Mouse (Mus musculus) limb, embryonic 14.5 days (tissue): ENCODE results near the gene Sgcd. TPM values are rescaled to one million over a fixed set of nuclear protein-coding genes. Genes with fewer than 3 reads are reported as not detected.

Source experiments
- ATAC-seq: fragments of 200-750 bp; cut with Nextera tagmentation; 2 replicates; pipeline ENCODE4 v1.8.0; 2017; ENCODE audit warnings: low read depth, moderate number of reproducible peaks, moderate TSS enrichment; ENCODE audit not compliant: low FRiP score
- DNase-seq: peaks from one replicate; pipeline ENCODE4 v3.0.0-alpha.2; 2015; ENCODE audit warnings: low spot score
- H3K27ac ChIP-seq: fragments of 300-500 bp; sonication (generic); replicated peaks from 2 replicates; pipeline ENCODE4 v1.5.1; 2014; ENCODE audit warnings: low read depth, mild to moderate bottlenecking, low read length, moderate library complexity, mixed read lengths
- H3K27me3 ChIP-seq: fragments of 300-500 bp; sonication (generic); 2 replicates; pipeline ENCODE4 v1.6.1; 2014; ENCODE audit warnings: low read length, mixed read lengths; ENCODE audit not compliant: control insufficient read depth, insufficient read depth
- H3K36me3 ChIP-seq: fragments of 300-500 bp; sonication (generic); 2 replicates; pipeline ENCODE4 v1.6.1; 2014; ENCODE audit warnings: mild to moderate bottlenecking, low read length, moderate library complexity, mixed read lengths; ENCODE audit not compliant: control insufficient read depth, insufficient read depth
- H3K4me1 ChIP-seq: fragments of 300-500 bp; sonication (generic); 2 replicates; pipeline ENCODE4 v1.6.1; 2014; ENCODE audit warnings: antibody characterized with exemption, low read length, mixed read lengths; ENCODE audit not compliant: control insufficient read depth, insufficient read depth
- H3K4me2 ChIP-seq: fragments of 300-500 bp; sonication (generic); replicated peaks from 2 replicates; pipeline ENCODE4 v1.6.1; 2014; ENCODE audit warnings: low read depth, mild to moderate bottlenecking, low read length, moderate library complexity; ENCODE audit not compliant: severe bottlenecking
- H3K4me3 ChIP-seq: fragments of 300-500 bp; sonication (generic); replicated peaks from 2 replicates; pipeline ENCODE4 v1.5.1; 2014; ENCODE audit warnings: low read length
- H3K9ac ChIP-seq: fragments of 300-500 bp; sonication (generic); 2 replicates; pipeline ENCODE4 v1.6.1; 2014; ENCODE audit warnings: mild to moderate bottlenecking, low read depth, low read length, moderate library complexity; ENCODE audit not compliant: severe bottlenecking
- H3K9me3 ChIP-seq: fragments of 300-500 bp; sonication (generic); 2 replicates; pipeline ENCODE4 v1.6.1; 2016; ENCODE audit warnings: low read length; ENCODE audit not compliant: control insufficient read depth
- POLR2A ChIP-seq: fragments of 200-500 bp; IDR thresholded peaks from 2 replicates; pipeline ENCODE4 v1.8.0; 2012; ENCODE audit warnings: inconsistent platforms, mild to moderate bottlenecking, moderate library complexity, borderline replicate concordance; ENCODE audit not compliant: insufficient read depth, insufficient read length; ENCODE audit errors: extremely low read depth
- WGBS: fragments of 180-500 bp; shearing (Covaris S2); extraction: QIAGEN DNeasy Blood & Tissue Kit; methylation state at CpG from one replicate; pipeline ENCODE4 v1.1.7; 2014; 5-methylcytosine and 5-hydroxymethylcytosine counted together
- polyA plus RNA-seq, 2 experiments: library from polyadenylated mRNA; depleted of rRNA in 1 of 2; stranded (reverse) in 1 of 2; unstranded in 1 of 2; fragments of >200 nt; fragmentation: Nextera tagmentation in 1 of 2; extraction: Ambion mirVana in 1 of 2; gene quantifications; 2 replicates each; pipeline versions ENCODE4 v1.2.1 to v1.2.3; 2012 to 2014

Sgcd gene
- polyA plus RNA-seq, 2 experiments, result 9.4 to 14.3 TPM

DNA sequence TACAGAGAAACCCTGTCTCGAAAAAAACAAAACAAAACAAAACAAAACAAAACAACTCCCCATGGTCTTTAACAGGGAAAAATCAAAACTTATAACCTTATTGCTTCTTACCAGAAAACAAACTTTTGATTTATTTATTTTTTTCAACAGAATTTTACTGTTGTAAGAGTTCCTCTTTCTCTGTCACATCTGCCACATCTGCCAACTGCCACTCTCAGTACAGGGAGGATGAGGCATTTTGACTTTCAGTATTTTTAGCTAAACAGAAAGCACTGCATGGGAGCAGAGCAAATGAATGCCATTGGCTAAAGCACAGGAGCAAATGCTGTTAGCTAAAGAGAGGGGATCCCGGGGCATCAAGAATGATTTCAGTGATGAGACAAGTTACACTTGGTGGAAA lies 528.6 kb downstream of the Sgcd start:
- Histone ChIP-seq H3K9me3 (no peaks in the 10 kb centered on the region), H3K4me1 (no peaks in the 10 kb centered on the region), H3K9ac (no peak overlapping the region), H3K4me3 (no peak overlapping the region), H3K36me3 (no peaks in the 10 kb centered on the region), H3K27me3 (no peaks in the 10 kb centered on the region), H3K27ac (no peak overlapping the region), H3K4me2 (no peak overlapping the region)
- no peak for TF ChIP-seq POLR2A
- WGBS, result 80% methylated on average over 2 of the region's 2 CpGs
- ATAC-seq, result no peak
- no peak for DNase-seq

DNA sequence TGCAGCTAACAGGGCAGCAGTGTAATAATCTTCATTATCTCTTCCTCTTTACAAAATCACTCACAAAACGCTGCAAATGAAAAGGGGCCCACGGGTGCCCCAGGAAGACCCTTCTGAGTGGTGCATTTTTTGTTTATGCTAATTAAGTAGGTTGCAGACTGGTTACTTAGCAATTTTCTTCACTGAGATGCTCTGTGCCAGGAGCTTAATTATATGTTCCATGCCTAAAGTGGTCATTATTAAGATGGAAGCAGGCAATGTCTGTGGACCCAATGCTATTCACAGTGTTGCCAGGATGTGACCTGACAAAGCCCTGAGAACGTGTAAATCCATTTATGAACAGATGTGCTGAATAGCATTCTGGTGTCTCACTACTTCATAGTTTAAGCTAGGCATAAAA lies 529.6 kb downstream of the Sgcd start:
- H3K36me3 ChIP-seq, result no peaks in the 10 kb centered on the region
- H3K9me3 ChIP-seq, result no peaks in the 10 kb centered on the region
- no peak overlapping the region for H3K4me2 ChIP-seq
- no peak overlapping the region for H3K4me3 ChIP-seq
- no peaks in the 10 kb centered on the region for H3K4me1 ChIP-seq
- no peaks in the 10 kb centered on the region for H3K27me3 ChIP-seq
- no peak overlapping the region for H3K27ac ChIP-seq
- 66% methylated on average over 3 of the region's 3 CpGs for WGBS
- TF ChIP-seq POLR2A, result no peak
- ATAC-seq (no peak), DNase-seq (no peak)
- H3K9ac ChIP-seq, result no peak overlapping the region

DNA sequence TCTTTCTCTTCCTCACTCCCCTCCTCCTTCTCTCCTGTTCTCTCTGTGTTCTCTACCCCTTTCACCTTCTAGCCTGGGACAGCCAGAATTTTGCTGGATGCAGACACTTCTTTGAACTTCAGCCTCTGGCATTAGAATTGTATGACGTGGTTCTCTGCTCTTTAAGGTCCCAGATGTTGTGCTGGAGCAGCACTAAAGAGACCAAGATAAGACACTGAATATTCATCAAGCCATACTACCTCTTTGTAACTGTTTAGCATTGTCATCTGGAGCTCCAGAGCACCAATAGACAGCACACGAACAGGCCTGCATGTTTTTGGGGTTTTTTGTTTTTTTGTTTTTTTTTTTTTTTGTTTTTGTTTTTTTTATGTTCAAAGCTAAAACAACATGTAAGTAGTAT lies 541.0 kb downstream of the Sgcd start:
- Histone ChIP-seq H3K4me3 (no peak overlapping the region), H3K27me3 (no peaks in the 10 kb centered on the region), H3K36me3 (no peaks in the 10 kb centered on the region), H3K4me1 (no peaks in the 10 kb centered on the region), H3K9ac (no peak overlapping the region), H3K27ac (no peak overlapping the region), H3K4me2 (no peak overlapping the region), H3K9me3 (no peaks in the 10 kb centered on the region)
- no peak for TF ChIP-seq POLR2A
- DNase-seq (no peak), ATAC-seq (no peak)
- WGBS, result 39% methylated on average over 2 of the region's 2 CpGs

GRCm38 (mm10) chr11:47446337-47446736 lies 542.4 kb downstream of the Sgcd start:
- 78% methylated on average over 3 of the region's 3 CpGs for WGBS
- ATAC-seq (no peak), DNase-seq (no peak)
- no peaks in the 10 kb centered on the region for H3K36me3 ChIP-seq
- no peak for TF ChIP-seq POLR2A
- H3K27ac ChIP-seq, result no peak overlapping the region
- H3K4me3 ChIP-seq, result no peak overlapping the region
- no peak overlapping the region for H3K9ac ChIP-seq
- no peaks in the 10 kb centered on the region for H3K4me1 ChIP-seq
- no peak overlapping the region for H3K4me2 ChIP-seq
- no peaks in the 10 kb centered on the region for H3K9me3 ChIP-seq
- H3K27me3 ChIP-seq, result no peaks in the 10 kb centered on the region

DNA sequence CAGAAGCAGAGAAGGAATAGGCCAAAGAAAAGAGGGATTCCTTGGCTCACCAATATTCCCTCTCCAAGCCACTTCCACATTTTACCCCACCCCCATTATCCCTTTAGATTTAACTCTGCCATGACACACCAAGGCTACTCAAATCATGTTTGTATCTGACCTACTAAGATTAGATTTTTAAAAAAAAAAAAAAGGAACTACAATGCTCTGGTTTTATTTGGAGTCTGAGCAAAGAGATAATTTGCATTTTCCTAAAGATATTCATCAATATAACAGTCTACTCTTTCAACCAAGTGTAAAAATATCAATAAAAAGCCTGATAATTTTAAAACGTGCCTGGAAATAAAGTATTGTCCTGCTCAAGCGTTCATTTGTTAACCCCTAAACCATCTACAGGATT lies 543.1 kb downstream of the Sgcd start:
- no peaks in the 10 kb centered on the region for H3K27me3 ChIP-seq

GRCm38 (mm10) chr11:47442266-47442665 lies 546.5 kb downstream of the Sgcd start:
- H3K4me2 ChIP-seq, result no peak overlapping the region
- H3K27ac ChIP-seq, result no peak overlapping the region
- no peaks in the 10 kb centered on the region for H3K36me3 ChIP-seq
- DNase-seq (no peak), ATAC-seq (no peak)
- no peaks in the 10 kb centered on the region for H3K4me1 ChIP-seq
- H3K9me3 ChIP-seq, result no peaks in the 10 kb centered on the region
- no peak for TF ChIP-seq POLR2A
- H3K4me3 ChIP-seq, result no peak overlapping the region
- WGBS, result 42% methylated on average over 2 of the region's 2 CpGs
- H3K27me3 ChIP-seq, result no peaks in the 10 kb centered on the region
- no peak overlapping the region for H3K9ac ChIP-seq

More for the DNA sequence above, 543.1 kb downstream of the Sgcd start:
- 72% methylated on average over 2 of the region's 2 CpGs for WGBS
- Histone ChIP-seq H3K9ac (no peak overlapping the region), H3K4me3 (no peak overlapping the region), H3K4me2 (no peak overlapping the region), H3K9me3 (no peaks in the 10 kb centered on the region), H3K36me3 (no peaks in the 10 kb centered on the region), H3K27ac (no peak overlapping the region), H3K4me1 (no peaks in the 10 kb centered on the region)
- TF ChIP-seq POLR2A, result no peak
- DNase-seq (no peak), ATAC-seq (no peak)
